Mouse (Mus musculus) myocyte (in vitro differentiated cells): ENCODE data around the gene Olfr1423.
A peak's percentile ranks its signal among the peaks of the same experiment; 100 is the strongest.

Experiments used
- CEBPB ChIP-seq: IDR thresholded peaks from 2 replicates; pipeline ENCODE4 v1.6.1; 2011; ENCODE audit warnings: mild to moderate bottlenecking, moderate library complexity; ENCODE audit not compliant: poor library complexity, insufficient read depth, severe bottlenecking
- E2F4 ChIP-seq: IDR thresholded peaks from one replicate; pipeline ENCODE4 v1.6.1; 2011; ENCODE audit warnings: mild to moderate bottlenecking, control low read depth, moderate library complexity; ENCODE audit not compliant: insufficient read depth
- MAX ChIP-seq: IDR thresholded peaks from one replicate; pipeline ENCODE4 v1.6.1; 2011; ENCODE audit warnings: low read depth, mild to moderate bottlenecking, control low read depth
- MYOD1 ChIP-seq, 3 experiments: IDR thresholded peaks; one replicate each; pipeline ENCODE4 v1.6.1; 2011; ENCODE audit warnings: control low read depth in 2 of 3, low read depth in 2 of 3, mild to moderate bottlenecking in 2 of 3, moderate library complexity in 1 of 3; ENCODE audit not compliant: insufficient read length in 2 of 3, control insufficient read depth in 1 of 3
- MYOG ChIP-seq, 3 experiments: IDR thresholded peaks; one replicate each; pipeline ENCODE4 v1.6.1; 2011; ENCODE audit warnings: control low read depth in 2 of 3, low read depth in 2 of 3, mild to moderate bottlenecking in 2 of 3; ENCODE audit not compliant: insufficient read length in 2 of 3, control insufficient read depth in 1 of 3, insufficient read depth in 1 of 3
- POLR2A ChIP-seq: IDR thresholded peaks from one replicate; pipeline ENCODE4 v1.6.1; 2011; ENCODE audit warnings: low read depth, mild to moderate bottlenecking, control low read depth, moderate library complexity; ENCODE audit not compliant: insufficient read length
- POLR2AphosphoS2 ChIP-seq: IDR thresholded peaks from one replicate; pipeline ENCODE4 v1.6.1; 2011; ENCODE audit warnings: low read depth, control low read depth; ENCODE audit not compliant: insufficient read length
- REST ChIP-seq: IDR thresholded peaks from one replicate; pipeline ENCODE4 v1.6.1; 2011; ENCODE audit warnings: mild to moderate bottlenecking, control low read depth, moderate library complexity; ENCODE audit not compliant: insufficient read depth, insufficient read length
- TCF12 ChIP-seq: IDR thresholded peaks from one replicate; pipeline ENCODE4 v1.6.1; 2011; ENCODE audit warnings: mild to moderate bottlenecking, control low read depth; ENCODE audit not compliant: poor library complexity, insufficient read depth, severe bottlenecking
- TCF3 ChIP-seq: IDR thresholded peaks from one replicate; pipeline ENCODE4 v1.6.1; 2011; ENCODE audit warnings: low read depth, control low read depth; ENCODE audit not compliant: insufficient read length
- USF1 ChIP-seq: IDR thresholded peaks from one replicate; pipeline ENCODE4 v1.6.1; 2011; ENCODE audit warnings: low read depth, mild to moderate bottlenecking, control low read depth, moderate library complexity

DNA sequence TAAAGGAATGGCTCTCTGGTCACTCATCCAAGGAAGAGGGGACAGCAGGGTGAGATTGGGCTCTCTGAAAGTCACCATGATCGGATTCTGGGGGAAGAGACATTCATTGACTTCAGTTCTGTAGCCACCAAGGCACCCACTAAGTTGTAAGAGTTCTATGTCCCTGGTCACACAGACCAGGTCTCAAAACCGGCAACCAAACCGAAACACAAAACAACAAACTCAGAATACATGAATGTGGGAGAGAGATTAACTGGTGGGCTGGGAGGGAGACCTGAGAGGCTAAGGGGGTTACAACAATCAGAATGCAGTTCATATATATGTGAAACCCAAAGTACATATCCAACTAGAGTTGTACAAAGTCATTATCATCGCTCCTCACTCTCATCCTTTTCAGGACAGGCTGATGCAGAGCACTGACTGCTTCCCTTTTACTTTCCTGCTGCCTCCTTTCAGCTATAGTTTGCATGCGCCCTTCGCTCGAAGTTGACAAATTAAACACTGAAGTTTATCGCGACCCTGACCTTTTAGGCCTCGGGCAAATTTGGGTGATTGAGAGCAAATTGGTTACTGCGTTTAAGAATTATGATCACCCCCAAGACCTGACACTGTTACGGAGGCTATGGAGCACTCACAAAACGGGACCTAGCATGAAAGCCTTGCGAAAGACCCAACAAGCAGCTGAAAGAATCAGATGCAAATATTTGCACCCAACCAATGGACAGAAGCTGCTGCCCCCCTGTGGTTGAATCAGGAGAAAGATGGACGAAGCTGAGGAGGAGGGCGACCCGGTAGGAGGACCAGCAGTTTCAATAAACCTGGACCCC is 33.8 kb downstream of the Olfr1423 start:
- TF ChIP-seq POLR2A (no peak), MAX (no peak), REST (no peak), CEBPB (peak; percentile 64; the same call in 1 of the 2 replicates), MYOG (IDR thresholded peaks at IDR 0.05; ENCODE audit: control insufficient read depth in 1 of 3, insufficient read depth in 1 of 3, insufficient read length in 2 of 3, low read depth in 2 of 3) (no peak), POLR2AphosphoS2 (no peak), MYOD1 (IDR thresholded peaks at IDR 0.05; ENCODE audit: control insufficient read depth in 1 of 3, insufficient read length in 2 of 3, low read depth in 2 of 3) (no peak), TCF3 (no peak), USF1 (no peak), TCF12 (no peak), E2F4 (no peak)
